Mouse (Mus musculus) midbrain, postnatal 0 days (tissue): ENCODE measurements around the gene Hoxd4. TPM values are rescaled to one million over a fixed set of nuclear protein-coding genes. Genes with fewer than 3 reads are reported as not detected.

ENCODE experiments used
- ATAC-seq: fragments of 200-750 bp; cut with Nextera tagmentation; 2 replicates; pipeline ENCODE4 v1.8.0; 2017; ENCODE audit warnings: moderate number of reproducible peaks, mild to moderate bottlenecking, moderate TSS enrichment, moderate library complexity; ENCODE audit not compliant: low FRiP score
- DNase-seq: peaks from one replicate; pipeline ENCODE4 v3.0.0-alpha.2; 2015; ENCODE audit warnings: low spot score
- H3K27ac ChIP-seq: fragments of 300-500 bp; sonication (generic); 2 replicates; pipeline ENCODE4 v1.5.1; 2014; ENCODE audit warnings: low read depth, mild to moderate bottlenecking, low read length, mixed read lengths
- H3K27me3 ChIP-seq: fragments of 300-500 bp; sonication (generic); 2 replicates; pipeline ENCODE4 v1.6.1; 2014; ENCODE audit warnings: low read length, control low read depth, mixed read lengths; ENCODE audit not compliant: insufficient read depth
- H3K36me3 ChIP-seq: fragments of 300-500 bp; sonication (generic); 2 replicates; pipeline ENCODE4 v1.6.1; 2014; ENCODE audit warnings: low read length, control low read depth, mixed read lengths; ENCODE audit not compliant: insufficient read depth
- H3K4me1 ChIP-seq: fragments of 300-500 bp; sonication (generic); 2 replicates; pipeline ENCODE4 v1.6.1; 2014; ENCODE audit warnings: mild to moderate bottlenecking, control low read depth, antibody characterized with exemption, low read length, mixed read lengths; ENCODE audit not compliant: insufficient read depth
- H3K4me2 ChIP-seq: fragments of 300-500 bp; sonication (generic); 2 replicates; pipeline ENCODE4 v1.6.1; 2014; ENCODE audit warnings: low read depth, mild to moderate bottlenecking, low read length, mixed read lengths; ENCODE audit not compliant: poor library complexity, severe bottlenecking
- H3K4me3 ChIP-seq: fragments of 300-500 bp; sonication (generic); 2 replicates; pipeline ENCODE4 v1.5.1; 2014; ENCODE audit warnings: low read depth, mild to moderate bottlenecking, low read length, moderate library complexity
- H3K9ac ChIP-seq: fragments of 300-500 bp; sonication (generic); replicated peaks from 2 replicates; pipeline ENCODE4 v1.6.1; 2014; ENCODE audit warnings: mild to moderate bottlenecking, low read length, moderate library complexity, mixed read lengths; ENCODE audit not compliant: poor library complexity, severe bottlenecking
- H3K9me3 ChIP-seq: fragments of 300-500 bp; sonication (generic); 2 replicates; pipeline ENCODE4 v1.6.1; 2016; ENCODE audit warnings: low read length, control low read depth
- CTCF ChIP-seq: IDR thresholded peaks from 2 replicates; pipeline ENCODE4 v1.5.1; 2016; ENCODE audit warnings: antibody characterized with exemption, mild to moderate bottlenecking
- WGBS: fragments of 180-500 bp; shearing (Covaris S2); extraction: QIAGEN DNeasy Blood & Tissue Kit; methylation state at CpG from one replicate; pipeline ENCODE4 v1.1.7; 2014; 5-methylcytosine and 5-hydroxymethylcytosine counted together
- polyA plus RNA-seq: library from polyadenylated mRNA; unstranded; fragments of >200 nt; fragmentation: Nextera tagmentation; extraction: Ambion mirVana; gene quantifications from 2 replicates; pipeline ENCODE4 v1.2.1, GENCODE M21; 2015
- total RNA-seq: library from RNA; depleted of rRNA; stranded (reverse); fragments of >200 nt; gene quantifications from 2 replicates; pipeline ENCODE4 v1.2.3, GENCODE M21; 2014

The Hoxd4 gene
- total and polyA plus RNA-seq, 2 experiments from 2014 or later: 1.2 TPM; not detected in 1

DNA sequence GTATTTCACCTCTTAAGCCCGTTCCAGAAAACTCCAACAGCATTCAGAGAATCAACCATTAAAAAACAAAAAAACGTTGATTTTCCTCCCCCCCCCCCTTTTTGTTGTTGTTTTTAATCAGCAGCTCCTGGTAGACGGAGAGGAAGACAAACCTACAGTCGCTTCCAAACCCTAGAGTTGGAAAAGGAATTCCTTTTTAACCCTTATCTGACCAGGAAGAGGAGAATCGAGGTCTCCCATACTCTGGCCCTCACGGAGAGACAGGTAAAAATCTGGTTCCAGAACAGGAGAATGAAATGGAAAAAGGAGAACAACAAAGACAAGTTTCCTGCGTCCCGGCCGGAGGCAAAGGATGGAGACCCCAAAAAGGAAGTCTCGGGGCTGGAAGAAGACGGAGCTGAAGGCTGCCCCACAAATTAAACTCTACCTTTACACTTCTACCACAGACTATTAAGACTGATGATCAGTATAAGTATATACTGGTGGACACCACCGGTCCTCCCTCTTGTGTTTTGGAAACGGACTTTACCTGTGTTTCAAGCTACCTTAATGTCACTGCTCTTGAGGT lies 5.3 kb upstream of the Hoxd4 start:
- no peak overlapping the region for H3K4me3 ChIP-seq
- H3K27me3 ChIP-seq: peaks cover 83% of the 10 kb centered on the region
- no peaks in the 10 kb centered on the region for H3K9me3 ChIP-seq
- H3K4me2 ChIP-seq: no peak overlapping the region
- DNase-seq: no peak
- H3K27ac ChIP-seq: no peak overlapping the region
- no peak for TF ChIP-seq CTCF
- no peaks in the 10 kb centered on the region for H3K36me3 ChIP-seq
- WGBS: 3% methylated on average over 13 of the region's 13 CpGs
- no peak overlapping the region for H3K9ac ChIP-seq
- ATAC-seq: no peak
- H3K4me1 ChIP-seq: no peaks in the 10 kb centered on the region

DNA sequence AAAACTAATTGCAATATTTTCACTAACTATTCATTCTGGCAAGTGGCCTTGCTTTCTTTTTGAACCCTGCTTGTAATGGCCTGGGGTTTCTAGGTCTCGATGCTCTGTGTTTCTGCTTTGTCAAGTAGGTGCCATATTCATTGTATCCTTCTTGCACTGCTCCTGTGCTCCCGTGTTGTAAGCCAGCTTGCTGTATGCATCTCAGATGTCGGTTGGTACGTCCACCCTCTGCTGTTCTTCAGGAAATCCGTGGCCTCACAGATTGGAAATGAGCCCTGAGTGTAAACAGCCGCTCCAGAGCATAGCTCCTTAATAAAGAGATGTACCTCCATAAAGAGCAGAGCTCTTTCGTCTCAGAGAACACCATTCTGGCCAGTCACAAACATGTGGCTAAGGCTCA lies 4.1 kb upstream of the Hoxd4 start:
- H3K9me3 ChIP-seq: no peaks in the 10 kb centered on the region
- no peak overlapping the region for H3K27ac ChIP-seq
- WGBS: 5% methylated on average over 7 of the region's 7 CpGs
- no peak overlapping the region for H3K4me3 ChIP-seq
- no peaks in the 10 kb centered on the region for H3K36me3 ChIP-seq
- H3K4me2 ChIP-seq: no peak overlapping the region
- DNase-seq: no peak
- TF ChIP-seq CTCF: no peak
- H3K4me1 ChIP-seq: no peaks in the 10 kb centered on the region
- H3K9ac ChIP-seq: no peak overlapping the region
- no peak for ATAC-seq
- peaks cover 91% of the 10 kb centered on the region for H3K27me3 ChIP-seq

DNA sequence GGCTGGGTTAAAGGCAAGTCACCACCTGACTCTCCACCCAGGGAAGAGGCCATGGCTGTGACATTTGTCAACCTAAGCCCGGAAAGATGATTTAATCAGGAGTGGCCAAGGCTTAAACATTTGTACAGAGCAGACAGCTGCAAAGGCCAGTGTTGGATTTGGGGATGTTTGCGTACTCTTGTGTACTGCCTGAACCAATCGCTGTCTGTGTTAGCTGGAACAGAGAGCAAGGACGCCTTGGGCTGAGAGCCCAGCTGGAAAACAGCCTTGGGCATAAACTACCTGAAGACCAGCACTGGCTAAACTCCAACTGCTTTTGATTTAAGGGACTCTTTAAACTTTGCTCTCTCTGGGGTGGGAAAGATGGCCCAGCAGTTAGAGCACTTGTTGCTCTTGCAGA lies 3.1 kb upstream of the Hoxd4 start:
- H3K27me3 ChIP-seq: peaks cover 91% of the 10 kb centered on the region
- no peak overlapping the region for H3K4me3 ChIP-seq
- no peaks in the 10 kb centered on the region for H3K36me3 ChIP-seq
- no peaks in the 10 kb centered on the region for H3K9me3 ChIP-seq
- no peak overlapping the region for H3K9ac ChIP-seq
- ATAC-seq (no peak), DNase-seq (no peak)
- WGBS: 8% methylated on average over 4 of the region's 4 CpGs
- no peak overlapping the region for H3K27ac ChIP-seq
- H3K4me2 ChIP-seq: no peak overlapping the region
- H3K4me1 ChIP-seq: no peaks in the 10 kb centered on the region
- TF ChIP-seq CTCF: no peak

- no peak for TF ChIP-seq CTCF
- H3K4me1 ChIP-seq: no peaks in the 10 kb centered on the region
- no peak overlapping the region for H3K4me2 ChIP-seq
- no peaks in the 10 kb centered on the region for H3K9me3 ChIP-seq
- no peak overlapping the region for H3K4me3 ChIP-seq
- no peaks in the 10 kb centered on the region for H3K36me3 ChIP-seq
- no peak for ATAC-seq
- peaks cover 93% of the 10 kb centered on the region for H3K27me3 ChIP-seq
- no peak overlapping the region for H3K27ac ChIP-seq
- no peak for DNase-seq
- WGBS: 4% methylated on average over 5 of the region's 5 CpGs
- H3K9ac ChIP-seq: no peak overlapping the region
Measured at GRCm38 (mm10) chr2:74709465-74710419, 2.0 kb upstream of the Hoxd4 start.

DNA sequence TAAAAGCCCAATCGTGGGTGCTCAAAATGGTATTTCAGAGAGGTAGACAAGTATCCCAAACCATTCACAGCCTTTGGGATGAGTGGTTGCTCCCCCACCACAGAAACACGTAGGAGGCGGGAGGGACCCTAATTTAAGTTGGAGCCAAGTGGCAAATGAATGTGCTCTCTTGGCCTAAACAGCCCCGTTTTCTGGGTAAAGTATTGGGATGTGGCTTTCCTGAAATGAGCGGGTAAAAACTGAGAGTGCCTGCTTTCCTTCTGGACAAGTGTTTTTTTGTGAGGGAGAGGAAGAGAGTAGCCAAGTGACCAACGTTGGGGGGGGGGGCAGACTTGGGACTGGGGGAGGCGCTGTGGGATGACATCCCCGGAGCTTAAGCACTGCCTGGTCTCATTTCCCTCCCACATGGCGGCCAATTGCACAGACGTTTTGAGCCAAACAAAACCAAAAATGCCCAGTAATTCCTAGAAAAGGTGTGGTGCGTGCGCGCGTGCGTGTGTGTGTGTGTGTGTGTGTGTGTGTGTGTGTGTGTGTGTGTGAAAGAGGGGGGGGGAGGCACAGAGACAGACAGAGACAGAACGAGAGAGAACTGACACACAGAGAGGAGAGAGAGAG lies 693 bp upstream of the Hoxd4 start:
- WGBS: under 1% methylated on average over 16 of the region's 16 CpGs
- Histone ChIP-seq H3K4me1 (no peaks in the 10 kb centered on the region), H3K27me3 (peaks cover 91% of the 10 kb centered on the region), H3K9ac (no peak overlapping the region), H3K4me3 (no peak overlapping the region), H3K4me2 (no peak overlapping the region), H3K27ac (no peak overlapping the region), H3K36me3 (no peaks in the 10 kb centered on the region), H3K9me3 (no peaks in the 10 kb centered on the region)
- DNase-seq (no peak), ATAC-seq (no peak)
- no peak for TF ChIP-seq CTCF
